Mouse (Mus musculus): ENCODE data around the gene Pemt. TPM values are rescaled to one million over a fixed set of nuclear protein-coding genes. Genes with fewer than 3 reads are reported as not detected.

The Pemt gene
- polyA plus RNA-seq, 1 experiment from 2014 or later, result 8.8 TPM

DNA sequence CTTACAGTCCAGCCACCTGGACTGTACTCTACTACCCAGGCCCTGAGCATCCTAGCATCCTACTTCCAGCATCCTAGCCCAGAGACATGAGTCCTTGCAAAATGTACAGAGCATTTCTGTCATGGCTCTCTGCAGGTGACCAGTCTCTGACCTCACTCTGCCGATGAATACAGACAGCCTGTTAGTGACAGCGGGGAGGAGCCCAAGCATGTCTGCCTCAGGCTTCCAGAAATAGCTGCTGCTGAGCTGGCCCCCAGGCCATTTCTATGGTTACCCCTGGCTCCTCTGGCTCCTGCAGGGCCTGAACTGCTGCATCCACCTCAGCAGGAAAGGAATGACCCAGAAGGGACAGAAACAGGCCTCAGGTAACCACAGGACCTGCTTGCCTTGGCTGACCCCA lies 74.6 kb downstream of the Pemt start:
- H3K9ac ChIP-seq, result no peak overlapping the region
- DNase-seq (no peak), ATAC-seq (ENCODE audit: insufficient read depth) (no peak)
- no peaks in the 10 kb centered on the region for H3K9me3 ChIP-seq (ENCODE audit: low read depth, low read length)
- no peak overlapping the region for H3K4me3 ChIP-seq (ENCODE audit: low read depth, low read length)
- TF ChIP-seq CTCF (IDR thresholded peaks at IDR 0.05; ENCODE audit: low read depth), result no peak
- no peak overlapping the region for H3K4me2 ChIP-seq
- H3K4me1 ChIP-seq (ENCODE audit: insufficient read depth), result 0 out of 2 replicates have a peak, but pooled peaks cover 4% of the 10 kb centered on the region
- no peaks in the 10 kb centered on the region for H3K27me3 ChIP-seq (ENCODE audit: insufficient read depth, low read length)
- WGBS, result 27% methylated on average over 2 of the region's 2 CpGs
- H3K27ac ChIP-seq (ENCODE audit: low read depth), result no peak overlapping the region
- H3K36me3 ChIP-seq (ENCODE audit: insufficient read depth), result no peaks in the 10 kb centered on the region

DNA sequence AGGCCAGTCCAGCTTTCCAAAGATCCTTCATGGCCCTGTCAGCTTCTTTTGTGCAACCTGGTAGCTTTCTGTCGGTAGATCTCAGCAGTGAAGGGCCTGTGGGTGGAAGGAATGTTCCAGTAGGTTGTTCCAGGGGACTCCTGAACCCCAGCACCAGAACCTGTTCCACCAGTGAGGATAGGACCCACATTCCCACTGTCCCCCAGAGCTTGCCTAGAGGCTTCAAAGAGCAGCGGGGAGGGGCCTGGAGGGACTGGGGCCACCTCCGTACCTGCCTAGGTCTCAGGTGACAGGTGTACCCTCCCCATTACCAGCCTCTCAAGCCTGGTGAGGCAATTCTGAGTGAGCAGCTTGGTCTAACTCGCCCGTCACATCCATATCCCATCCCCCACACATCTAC lies 75.5 kb downstream of the Pemt start:
- ATAC-seq (ENCODE audit: insufficient read depth) (peak; percentile 36; the same call in 1 of the 2 replicates), DNase-seq (peak; percentile 31)
- Histone ChIP-seq H3K4me1 (ENCODE audit: insufficient read depth) (peaks cover 12% of the 10 kb centered on the region; the same call in 1 of the 2 replicates), H3K27ac (ENCODE audit: low read depth) (peak overlapping the region; percentile 36; the same call in 1 of the 2 replicates), H3K4me2 (no peak overlapping the region), H3K9ac (no peak overlapping the region), H3K9me3 (ENCODE audit: low read depth, low read length) (no peaks in the 10 kb centered on the region), H3K27me3 (ENCODE audit: insufficient read depth, low read length) (no peaks in the 10 kb centered on the region), H3K4me3 (ENCODE audit: low read depth, low read length) (no peak overlapping the region), H3K36me3 (ENCODE audit: insufficient read depth) (no peaks in the 10 kb centered on the region)
- 51% methylated on average over 5 of the region's 5 CpGs for WGBS
- TF ChIP-seq CTCF (IDR thresholded peaks at IDR 0.05; ENCODE audit: low read depth), result no peak

DNA sequence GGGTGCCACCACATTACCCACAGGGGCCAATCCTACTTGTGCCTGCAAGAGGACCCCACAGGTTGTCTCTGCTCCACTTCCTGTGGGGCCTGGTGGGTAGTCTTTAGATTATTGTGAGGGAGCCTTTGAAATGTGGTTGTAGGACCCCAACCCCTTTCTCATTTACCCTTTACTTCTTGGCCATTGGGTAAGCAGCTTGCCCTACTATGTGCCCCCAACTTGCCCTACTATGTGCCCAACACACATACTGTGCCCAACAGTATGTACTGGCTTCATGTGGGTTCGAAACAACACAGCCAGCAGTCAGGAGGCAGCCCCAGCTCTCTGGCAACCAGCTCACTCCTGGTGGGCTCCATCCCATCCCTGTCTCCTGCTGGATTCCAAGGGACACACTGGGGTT lies 78.5 kb downstream of the Pemt start:
- TF ChIP-seq CTCF (IDR thresholded peaks at IDR 0.05; ENCODE audit: low read depth), result no peak
- Histone ChIP-seq H3K4me3 (ENCODE audit: low read depth, low read length) (no peak overlapping the region), H3K36me3 (ENCODE audit: insufficient read depth) (no peaks in the 10 kb centered on the region), H3K9me3 (ENCODE audit: low read depth, low read length) (no peaks in the 10 kb centered on the region), H3K4me2 (no peak overlapping the region), H3K27ac (ENCODE audit: low read depth) (no peak overlapping the region), H3K9ac (no peak overlapping the region), H3K4me1 (ENCODE audit: insufficient read depth) (peaks cover 17% of the 10 kb centered on the region; the same call in 1 of the 2 replicates), H3K27me3 (ENCODE audit: insufficient read depth, low read length) (peaks cover 14% of the 10 kb centered on the region)
- DNase-seq, result no peak
- WGBS, result 85% methylated on average over 1 of the region's 1 CpGs
- ATAC-seq (ENCODE audit: insufficient read depth), result no peak

DNA sequence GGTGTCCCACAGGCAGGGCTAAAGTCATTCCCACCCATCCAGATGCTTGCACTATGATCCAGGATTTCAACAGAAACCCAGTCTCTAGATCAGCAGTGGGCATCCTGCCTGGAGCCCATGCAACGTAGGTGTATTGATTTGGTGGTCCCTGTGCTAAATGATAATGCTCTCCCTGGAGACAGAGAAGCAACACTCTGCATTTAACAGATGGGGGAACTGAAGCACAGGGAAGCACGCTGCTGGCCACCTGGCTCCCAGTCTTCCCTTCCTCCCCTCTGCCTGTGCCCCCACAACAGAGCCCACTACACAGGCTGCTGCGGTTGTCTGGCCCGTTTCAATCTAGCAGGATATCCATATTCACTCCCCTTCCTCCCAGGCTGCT lies 80.2 kb downstream of the Pemt start:
- 29% methylated on average over 4 of the region's 4 CpGs for WGBS
- Histone ChIP-seq H3K4me1 (ENCODE audit: insufficient read depth) (peaks cover 17% of the 10 kb centered on the region; the same call in 1 of the 2 replicates), H3K9me3 (ENCODE audit: low read depth, low read length) (no peaks in the 10 kb centered on the region), H3K36me3 (ENCODE audit: insufficient read depth) (peaks cover 12% of the 10 kb centered on the region), H3K9ac (no peak overlapping the region), H3K27me3 (ENCODE audit: insufficient read depth, low read length) (peaks cover 17% of the 10 kb centered on the region), H3K4me2 (peak overlapping the region; percentile 91; the same call in 1 of the 2 replicates), H3K27ac (ENCODE audit: low read depth) (peak overlapping the region; percentile 24; the same call in 1 of the 2 replicates), H3K4me3 (ENCODE audit: low read depth, low read length) (no peak overlapping the region)
- ATAC-seq (ENCODE audit: insufficient read depth) (no peak), DNase-seq (no peak)
- TF ChIP-seq CTCF (IDR thresholded peaks at IDR 0.05; ENCODE audit: low read depth), result no peak

DNA sequence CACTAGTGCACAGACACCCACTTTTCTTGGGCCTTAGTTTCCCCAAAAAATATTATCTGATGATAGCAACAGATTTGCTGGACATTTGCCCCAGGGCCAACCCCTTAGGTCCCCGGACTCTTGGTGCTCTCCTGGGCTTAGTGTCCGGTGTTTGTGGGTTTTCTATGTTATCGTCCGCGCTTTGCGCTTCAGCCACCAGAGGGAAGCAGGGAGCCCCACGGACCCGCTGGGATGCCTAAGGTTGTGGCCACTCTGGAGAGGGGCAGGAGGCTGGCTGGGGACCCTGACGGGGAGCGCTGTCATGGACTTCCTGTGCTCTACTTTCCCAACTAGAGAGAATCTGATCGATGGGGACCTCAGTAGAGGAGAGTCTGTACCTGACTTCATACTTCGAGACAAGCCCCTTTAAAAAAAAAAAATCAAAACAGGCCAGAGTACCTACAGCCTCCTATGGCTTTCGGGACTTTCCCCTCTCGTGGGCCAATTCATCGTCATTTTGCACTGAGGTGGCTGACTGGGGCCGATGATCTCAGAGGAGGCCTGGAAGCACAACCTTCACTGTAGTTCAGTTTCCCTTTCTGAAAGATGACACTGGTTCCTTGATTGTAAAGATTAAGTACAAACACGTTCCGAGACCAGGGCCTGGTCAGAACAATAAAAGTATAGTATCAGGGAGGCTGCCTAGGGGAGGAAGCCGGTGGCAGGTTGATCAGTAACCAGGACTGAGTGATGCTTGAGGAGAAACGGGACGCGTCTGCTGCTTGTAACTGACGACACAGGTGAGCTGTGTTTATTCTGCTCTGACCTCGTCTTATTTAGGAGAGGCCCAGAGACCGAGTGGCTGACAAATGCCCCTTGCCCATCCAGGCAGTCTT lies 80.8 kb downstream of the Pemt start:
- DNase-seq, result peak; percentile 91
- peak; percentile 82 for ATAC-seq (ENCODE audit: insufficient read depth)
- Histone ChIP-seq H3K4me2 (peak overlapping the region; percentile 91), H3K9me3 (ENCODE audit: low read depth, low read length) (no peaks in the 10 kb centered on the region), H3K27ac (ENCODE audit: low read depth) (no peak overlapping the region), H3K27me3 (ENCODE audit: insufficient read depth, low read length) (peaks cover 17% of the 10 kb centered on the region), H3K4me1 (ENCODE audit: insufficient read depth) (peaks cover 13% of the 10 kb centered on the region; the same call in 1 of the 2 replicates), H3K9ac (peak overlapping the region; percentile 54; the same call in 1 of the 2 replicates), H3K36me3 (ENCODE audit: insufficient read depth) (peaks cover 18% of the 10 kb centered on the region), H3K4me3 (ENCODE audit: low read depth, low read length) (peak overlapping the region; percentile 42)
- peak; percentile 92 for TF ChIP-seq CTCF (IDR thresholded peaks at IDR 0.05; ENCODE audit: low read depth)
- 17% methylated on average over 25 of the region's 25 CpGs for WGBS

DNA sequence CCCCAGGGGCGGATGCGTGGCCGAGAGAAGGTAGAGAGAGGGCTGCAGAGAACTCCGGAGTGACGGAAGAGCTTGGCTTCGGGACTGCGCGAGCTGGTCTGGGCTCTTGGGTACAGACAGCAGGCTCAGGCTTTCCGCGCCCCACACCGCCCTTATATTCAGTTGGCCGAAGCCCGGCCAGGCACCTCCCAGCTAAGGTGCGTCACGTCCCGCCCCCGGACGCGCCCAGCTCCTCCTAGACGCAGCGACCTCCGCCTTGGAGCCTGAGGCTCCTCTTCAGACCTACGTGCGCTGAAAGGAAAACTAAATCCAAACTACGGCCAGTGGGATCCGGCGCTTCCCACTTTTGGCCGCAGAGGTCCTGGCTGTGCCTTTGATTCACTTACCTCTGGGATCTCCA lies 81.5 kb downstream of the Pemt start, which contains the start of gene Rasd1:
Gene Rasd1 (minus strand): TSS at position 127 of the 400 bp plus-strand sequence.
- no peak for TF ChIP-seq CTCF (IDR thresholded peaks at IDR 0.05; ENCODE audit: low read depth)
- Histone ChIP-seq H3K27me3 (ENCODE audit: insufficient read depth, low read length) (peaks cover 17% of the 10 kb centered on the region), H3K36me3 (ENCODE audit: insufficient read depth) (peaks cover 20% of the 10 kb centered on the region), H3K9me3 (ENCODE audit: low read depth, low read length) (no peaks in the 10 kb centered on the region), H3K4me2 (peak within 1 kb of the TSS; percentile 91), H3K4me1 (ENCODE audit: insufficient read depth) (peaks cover 13% of the 10 kb centered on the region; the same call in 1 of the 2 replicates), H3K9ac (peak within 1 kb of the TSS; percentile 54), H3K27ac (ENCODE audit: low read depth) (no peak within 1 kb of the TSS), H3K4me3 (ENCODE audit: low read depth, low read length) (peak within 1 kb of the TSS; percentile 42)
- ATAC-seq (ENCODE audit: insufficient read depth) (peak; percentile 87), DNase-seq (peak; percentile 86)
- WGBS, result under 1% methylated on average over 28 of the region's 28 CpGs

DNA sequence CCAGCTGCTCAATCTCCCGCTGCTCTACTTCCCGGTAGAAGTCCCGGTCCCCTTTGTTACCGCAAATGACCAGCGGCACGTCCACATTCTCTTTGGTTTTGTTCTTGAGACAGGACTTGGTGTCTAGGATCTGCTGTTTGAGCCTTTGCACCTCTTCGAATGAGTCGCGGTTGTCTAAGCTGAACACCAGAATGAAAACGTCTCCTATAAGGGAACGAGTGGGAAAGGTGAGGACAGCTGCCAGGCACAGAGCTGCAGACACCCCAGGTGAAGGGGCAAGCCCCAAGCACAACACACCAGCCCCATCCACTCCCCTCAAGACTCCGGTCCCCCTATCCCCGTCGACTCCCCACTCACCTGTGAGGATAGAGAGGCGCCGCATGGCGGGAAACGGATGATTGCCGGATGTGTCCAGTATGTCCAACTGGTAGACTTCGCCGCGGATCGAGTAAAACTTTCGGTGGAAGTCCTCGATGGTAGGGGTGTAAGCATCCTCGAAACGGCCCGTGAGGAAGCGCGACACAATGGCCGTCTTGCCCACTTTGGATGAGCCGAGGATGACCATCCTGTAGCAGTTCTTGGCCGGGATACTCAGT lies 82.0 kb downstream of the Pemt start:
- ATAC-seq (ENCODE audit: insufficient read depth), result peak; percentile 15; the same call in 1 of the 2 replicates
- Histone ChIP-seq H3K9ac (peak overlapping the region; percentile 54), H3K27me3 (ENCODE audit: insufficient read depth, low read length) (peaks cover 17% of the 10 kb centered on the region), H3K4me3 (ENCODE audit: low read depth, low read length) (peak overlapping the region; percentile 42), H3K4me2 (peak overlapping the region; percentile 91), H3K9me3 (ENCODE audit: low read depth, low read length) (no peaks in the 10 kb centered on the region), H3K27ac (ENCODE audit: low read depth) (no peak overlapping the region), H3K4me1 (ENCODE audit: insufficient read depth) (peaks cover 13% of the 10 kb centered on the region; the same call in 1 of the 2 replicates), H3K36me3 (ENCODE audit: insufficient read depth) (peaks cover 20% of the 10 kb centered on the region)
- 1% methylated on average over 33 of the region's 33 CpGs for WGBS
- TF ChIP-seq CTCF (IDR thresholded peaks at IDR 0.05; ENCODE audit: low read depth), result no peak
- DNase-seq, result peak; percentile 44
